Mouse (Mus musculus): ENCODE data around the gene Olfr1459.

The Olfr1459 gene

GRCm38 (mm10) chr19:13149449-13149848 lies at the start of gene Olfr1459:
Gene Olfr1459 (minus strand): TSS chr19:13149549.
- 64% methylated on average over 1 of the region's 1 CpGs for WGBS

- 84% methylated on average over 1 of the region's 1 CpGs for WGBS
These were observed 36.1 kb upstream of the Olfr1459 start, which contains the start of gene Olfr1462 for GRCm38 (mm10) chr19:13185434-13185833. Gene Olfr1462 (plus strand): TSS chr19:13185734.

- 51% methylated on average over 1 of the region's 1 CpGs for WGBS
These were observed 13.4 kb upstream of the Olfr1459 start, which contains the start of gene Olfr1461 for GRCm38 (mm10) chr19:13162700-13163099. Gene Olfr1461 (plus strand): TSS chr19:13163000.

- WGBS = 77% methylated on average over 3 of the region's 3 CpGs
These were observed 42.7 kb downstream of the Olfr1459 start, which contains the start of gene Olfr1458 for GRCm38 (mm10) chr19:13106675-13107074. Gene Olfr1458 (minus strand): TSS chr19:13106775.

- WGBS = 74% methylated on average over 2 of the region's 2 CpGs
These were observed 51.6 kb downstream of the Olfr1459 start, which contains the start of gene Olfr1457 for GRCm38 (mm10) chr19:13097791-13098190. Gene Olfr1457 (minus strand): TSS chr19:13097891.

- 86% methylated on average over 1 of the region's 1 CpGs for WGBS
These were observed 55.4 kb downstream of the Olfr1459 start for GRCm38 (mm10) chr19:13093908-13094307.

All from cerebral cortex, adult 2 months (tissue).